ENCODE assay signal across 15 mouse cellular contexts in the genomic region with DNA sequence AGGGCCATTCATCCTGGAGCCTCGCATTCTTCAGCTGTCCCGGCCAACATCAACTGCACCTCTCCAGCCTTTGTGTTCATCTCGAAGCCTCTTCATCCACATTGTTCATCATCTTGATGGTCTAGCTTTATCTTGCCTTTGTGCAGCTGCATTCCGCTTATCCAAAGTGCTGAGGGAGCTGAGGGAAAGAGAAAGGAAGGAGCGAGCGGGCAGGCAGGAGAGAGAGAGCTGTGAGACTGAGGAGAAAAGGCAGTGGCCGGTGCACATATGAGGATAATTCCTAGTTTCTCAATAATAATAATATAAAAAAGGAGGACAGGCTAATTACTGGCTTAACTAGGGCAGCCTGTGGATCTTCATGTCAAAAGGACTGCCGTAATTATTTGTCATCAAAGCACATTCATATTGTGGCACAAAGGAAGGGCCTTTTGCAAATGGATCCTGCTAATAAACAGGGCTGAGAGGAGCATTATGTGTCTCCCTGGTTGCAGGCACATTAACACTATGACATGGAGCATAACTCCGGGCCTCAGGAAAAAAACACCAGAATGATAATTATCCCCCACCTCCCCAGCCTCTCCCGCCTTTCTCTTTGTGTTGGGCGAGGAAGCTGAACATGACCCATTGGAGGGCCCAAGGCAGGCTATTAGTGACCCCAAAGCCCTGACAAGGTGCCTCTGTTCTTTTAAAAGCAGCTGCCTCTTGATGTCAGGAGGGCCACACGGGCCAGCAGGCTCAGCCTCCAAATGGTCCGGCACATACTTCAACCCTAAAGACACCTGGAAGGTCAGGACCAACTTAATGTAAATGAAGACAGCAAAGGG.
DNase-seq lines count a peak whose midpoint lies in the region; ATAC-seq lines count a peak whose summit lies in the region.
"Had no signal": no experiment of that assay in that cellular context is flagged by ENCODE, and none has a peak within 500 bp of the region (broad histone marks: within the 10 kb centered on the region; RNA-seq: fewer than 3 reads in every experiment).

No protein-coding gene starts in this region.

- H3K4me2 ChIP-seq in hindbrain, embryonic 13.5 days = no peak overlapping the region
- H3K4me2 ChIP-seq in midbrain, embryonic 16.5 days (ENCODE audit: low read length) = no peak overlapping the region
- H3K4me2 ChIP-seq: embryonic facial prominence, embryonic 13.5 days; liver, embryonic 12.5 days had no signal

- H3K9me3 ChIP-seq in forebrain, embryonic 10.5 days = no peaks in the 10 kb centered on the region
- no peaks in the 10 kb centered on the region for H3K9me3 ChIP-seq in hindbrain, embryonic 13.5 days
- H3K9me3 ChIP-seq in midbrain, embryonic 16.5 days (replicated peaks; ENCODE audit: control insufficient read depth, low read length, poor library complexity, severe bottlenecking) = no peaks in the 10 kb centered on the region
- H3K9me3 ChIP-seq: embryonic facial prominence, embryonic 13.5 days; liver, embryonic 12.5 days had no signal

- no peak overlapping the region for H3K9ac ChIP-seq in hindbrain, embryonic 13.5 days
- H3K9ac ChIP-seq in midbrain, embryonic 16.5 days (ENCODE audit: low read depth, low read length) = 0 out of 2 replicates have a peak overlapping the region, but pooled peaks have one; percentile 35
- H3K9ac ChIP-seq: embryonic facial prominence, embryonic 13.5 days; liver, embryonic 12.5 days had no signal

- peak overlapping the region; percentile 83 for H3K27ac ChIP-seq in forebrain, embryonic 10.5 days
- H3K27ac ChIP-seq in hindbrain, embryonic 13.5 days = peak overlapping the region; percentile 50; the same call in 1 of the 2 replicates
- peak overlapping the region; percentile 37; the same call in 1 of the 2 replicates for H3K27ac ChIP-seq in midbrain, embryonic 16.5 days (ENCODE audit: low read length)
- H3K27ac ChIP-seq: embryonic facial prominence, embryonic 13.5 days; liver, embryonic 12.5 days had no signal

- WGBS in forebrain, embryonic 10.5 days = 35% methylated on average over 13 of the region's 13 CpGs
- WGBS in hindbrain, embryonic 13.5 days = 21% methylated on average over 13 of the region's 13 CpGs
- 33% methylated on average over 13 of the region's 13 CpGs for WGBS in midbrain, embryonic 16.5 days

- peak; percentile 16 for DNase-seq in Muller cell, postnatal 12 days (ENCODE audit: inconsistent ontology term)
- DNase-seq in forebrain, embryonic 10.5 days (ENCODE audit: extremely low spot score, low spot score) = peak; percentile 38
- DNase-seq in layer of hippocampus, adult 9-11 months = no peak
- no peak for DNase-seq in urinary bladder, postnatal 14 days (ENCODE audit: low spot score)
- no peak for DNase-seq in c-Kit-positive CD71-positive TER-119-positive erythroid progenitor cells, embryonic 14.5 days (ENCODE audit: low spot score)
- DNase-seq in urinary bladder, postnatal 4 days (ENCODE audit: low spot score in 2 of 2) = no peak
- DNase-seq: cerebellum, adult 18-20 months; kidney, adult 11 months; kidney, postnatal 4 days; lung, postnatal 10 days; thymus, adult 18-20 months had no signal

- H3K4me3 ChIP-seq in forebrain, embryonic 10.5 days = no peak overlapping the region
- H3K4me3 ChIP-seq in hindbrain, embryonic 13.5 days = no peak overlapping the region
- no peak overlapping the region for H3K4me3 ChIP-seq in midbrain, embryonic 16.5 days (ENCODE audit: low read depth, low read length)
- H3K4me3 ChIP-seq: embryonic facial prominence, embryonic 13.5 days; liver, embryonic 12.5 days had no signal

- no peaks in the 10 kb centered on the region for H3K36me3 ChIP-seq in forebrain, embryonic 10.5 days (replicated peaks)
- no peaks in the 10 kb centered on the region for H3K36me3 ChIP-seq in hindbrain, embryonic 13.5 days
- no peaks in the 10 kb centered on the region for H3K36me3 ChIP-seq in midbrain, embryonic 16.5 days (ENCODE audit: control insufficient read depth, insufficient read depth, low read length)
- H3K36me3 ChIP-seq: embryonic facial prominence, embryonic 13.5 days; liver, embryonic 12.5 days had no signal

- H3K4me1 ChIP-seq in forebrain, embryonic 10.5 days = peaks cover 25% of the 10 kb centered on the region
- H3K4me1 ChIP-seq in hindbrain, embryonic 13.5 days (replicated peaks) = peaks cover 13% of the 10 kb centered on the region
- peaks cover 7% of the 10 kb centered on the region for H3K4me1 ChIP-seq in midbrain, embryonic 16.5 days (ENCODE audit: control insufficient read depth, insufficient read depth, low read length)
- H3K4me1 ChIP-seq: embryonic facial prominence, embryonic 13.5 days; liver, embryonic 12.5 days had no signal

- ATAC-seq in hindbrain, embryonic 13.5 days (ENCODE audit: low FRiP score) = peak; percentile 61
- peak; percentile 67 for ATAC-seq in midbrain, embryonic 16.5 days
- ATAC-seq: liver, embryonic 12.5 days had no signal

- H3K27me3 ChIP-seq in forebrain, embryonic 10.5 days (ENCODE audit: poor library complexity, severe bottlenecking) = no peaks in the 10 kb centered on the region
- H3K27me3 ChIP-seq in hindbrain, embryonic 13.5 days = no peaks in the 10 kb centered on the region
- H3K27me3 ChIP-seq in midbrain, embryonic 16.5 days (ENCODE audit: control insufficient read depth, insufficient read depth, low read depth, low read length) = no peaks in the 10 kb centered on the region
- H3K27me3 ChIP-seq: embryonic facial prominence, embryonic 13.5 days; liver, embryonic 12.5 days had no signal

Comparison
In these comparisons a context has a peak if more than half of its experiments do, and no peak if none do; other contexts are left out.
1. DNase-seq: peak in Muller cell, postnatal 12 days (single experiment) and forebrain, embryonic 10.5 days (single experiment); none in layer of hippocampus, adult 9-11 months (single experiment), urinary bladder, postnatal 14 days (single experiment), c-Kit-positive CD71-positive TER-119-positive erythroid progenitor cells, embryonic 14.5 days (single experiment) and urinary bladder, postnatal 4 days (0 of 2).
2. Peak in every context shown above with its lines, with median percentiles within 50 percentile points of each other: H3K27ac ChIP-seq.